Mouse (Mus musculus) ES-E14 (cell line): ENCODE measurements around the gene Ndufs2.

Experiments used
- CHD2 ChIP-seq: IDR thresholded peaks from 2 replicates; pipeline ENCODE4 v1.6.1; 2014; ENCODE audit warnings: mild to moderate bottlenecking, low read depth, low read length, inconsistent platforms
- HCFC1 ChIP-seq: IDR thresholded peaks from 2 replicates; pipeline ENCODE4 v1.6.1; 2012; ENCODE audit warnings: low read length, inconsistent platforms, borderline replicate concordance; ENCODE audit not compliant: insufficient read depth
- MAFK ChIP-seq: IDR thresholded peaks from 2 replicates; pipeline ENCODE4 v1.6.1; 2014; ENCODE audit warnings: mild to moderate bottlenecking, low read depth, low read length, inconsistent platforms; ENCODE audit not compliant: insufficient read depth
- ZC3H11A ChIP-seq: IDR thresholded peaks from 2 replicates; pipeline ENCODE4 v1.6.1; 2012; ENCODE audit warnings: low read depth, mild to moderate bottlenecking, inconsistent platforms, low read length, borderline replicate concordance
- ZNF384 ChIP-seq: IDR thresholded peaks from 2 replicates; pipeline ENCODE4 v1.6.1; 2012; ENCODE audit warnings: low read depth, low read length, inconsistent platforms

GRCm38 (mm10) chr1:171250680-171251593, at the start of gene Ndufs2:
- TF ChIP-seq ZNF384 = no peak
- no peak for TF ChIP-seq ZC3H11A
- no peak for TF ChIP-seq MAFK
- no peak for TF ChIP-seq CHD2
- no peak for TF ChIP-seq HCFC1
